Mouse (Mus musculus): ENCODE data around the gene Ltbp3. TPM values are rescaled to one million over a fixed set of nuclear protein-coding genes. Genes with fewer than 3 reads are reported as not detected.

The Ltbp3 gene
- polyA plus RNA-seq, 1 experiment from 2014 or later = 2.6 TPM

DNA sequence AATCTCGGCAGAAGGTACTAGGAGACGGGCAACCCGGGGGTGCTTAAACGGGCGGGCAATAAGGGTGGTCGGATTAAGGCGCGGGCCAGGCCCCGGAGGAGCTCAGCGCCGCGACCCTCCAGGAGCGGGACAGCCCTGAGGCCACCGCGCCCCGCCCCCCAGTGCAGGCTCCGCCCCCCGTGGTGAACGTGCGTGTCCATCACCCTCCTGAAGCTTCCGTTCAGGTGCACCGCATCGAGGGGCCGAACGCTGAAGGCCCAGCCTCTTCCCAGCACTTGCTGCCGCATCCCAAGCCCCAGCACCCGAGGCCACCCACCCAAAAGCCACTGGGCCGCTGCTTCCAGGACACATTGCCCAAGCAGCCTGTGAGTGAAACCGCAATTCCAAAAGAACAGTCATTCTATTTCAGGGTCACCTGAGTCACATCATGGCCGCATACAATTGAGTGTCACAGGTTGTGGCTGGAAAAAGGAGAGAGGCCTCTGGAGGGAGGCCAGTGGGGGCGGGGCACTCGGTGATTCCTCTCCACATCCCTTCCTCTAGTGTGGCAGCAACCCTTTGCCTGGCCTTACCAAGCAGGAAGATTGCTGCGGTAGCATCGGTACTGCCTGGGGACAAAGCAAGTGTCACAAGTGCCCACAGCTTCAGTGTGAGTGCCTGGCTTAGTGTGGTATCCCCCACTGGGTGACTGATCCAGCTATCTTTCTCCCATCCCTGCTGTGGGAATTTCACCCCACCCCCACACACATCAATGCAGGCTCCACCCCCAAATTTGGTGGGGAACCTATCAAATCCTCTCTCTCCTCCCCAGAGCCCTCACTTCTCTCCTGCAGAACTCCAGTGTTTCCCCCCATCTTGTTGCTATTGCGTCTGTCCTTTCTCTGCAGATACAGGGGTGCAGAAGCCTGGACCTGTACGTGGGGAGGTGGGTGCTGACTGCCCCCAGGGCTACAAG lies 5.3 kb downstream of the Ltbp3 start:
- peaks cover 58% of the 10 kb centered on the region for H3K4me1 ChIP-seq
- H3K27ac ChIP-seq = peak overlapping the region; percentile 78
- no peak for DNase-seq (ENCODE audit: extremely low spot score, low spot score)
- no peaks in the 10 kb centered on the region for H3K9me3 ChIP-seq
- WGBS = 4% methylated on average over 36 of the region's 36 CpGs
- peaks cover 100% of the 10 kb centered on the region for H3K27me3 ChIP-seq (ENCODE audit: poor library complexity, severe bottlenecking)
- no peaks in the 10 kb centered on the region for H3K36me3 ChIP-seq (replicated peaks)
- H3K4me3 ChIP-seq = peak overlapping the region; percentile 51

DNA sequence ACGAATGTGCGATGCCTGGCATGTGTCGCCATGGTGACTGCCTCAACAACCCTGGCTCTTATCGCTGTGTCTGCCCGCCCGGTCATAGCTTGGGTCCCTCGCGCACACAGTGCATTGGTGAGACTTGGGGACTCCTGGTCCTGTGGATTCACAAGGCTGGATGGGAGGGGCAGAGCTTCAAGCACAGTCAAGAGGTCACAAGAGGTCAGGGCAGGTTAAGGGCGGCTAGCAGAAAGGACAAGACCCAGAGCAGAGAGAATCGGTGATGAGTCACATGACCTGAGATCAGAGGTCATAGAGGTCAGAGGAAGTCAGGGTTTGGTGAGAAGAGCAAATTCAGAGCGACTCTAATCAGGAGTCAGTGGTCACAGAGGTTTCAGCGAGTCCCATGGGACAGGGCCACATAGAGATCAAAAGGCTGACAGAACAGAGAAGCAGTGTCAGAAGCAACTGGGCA lies 6.2 kb downstream of the Ltbp3 start:
- DNase-seq (ENCODE audit: extremely low spot score, low spot score) = no peak
- no peaks in the 10 kb centered on the region for H3K36me3 ChIP-seq (replicated peaks)
- 44% methylated on average over 12 of the region's 12 CpGs for WGBS
- no peaks in the 10 kb centered on the region for H3K9me3 ChIP-seq
- peaks cover 100% of the 10 kb centered on the region for H3K27me3 ChIP-seq (ENCODE audit: poor library complexity, severe bottlenecking)
- H3K27ac ChIP-seq = no peak overlapping the region
- peaks cover 58% of the 10 kb centered on the region for H3K4me1 ChIP-seq
- no peak overlapping the region for H3K4me3 ChIP-seq

DNA sequence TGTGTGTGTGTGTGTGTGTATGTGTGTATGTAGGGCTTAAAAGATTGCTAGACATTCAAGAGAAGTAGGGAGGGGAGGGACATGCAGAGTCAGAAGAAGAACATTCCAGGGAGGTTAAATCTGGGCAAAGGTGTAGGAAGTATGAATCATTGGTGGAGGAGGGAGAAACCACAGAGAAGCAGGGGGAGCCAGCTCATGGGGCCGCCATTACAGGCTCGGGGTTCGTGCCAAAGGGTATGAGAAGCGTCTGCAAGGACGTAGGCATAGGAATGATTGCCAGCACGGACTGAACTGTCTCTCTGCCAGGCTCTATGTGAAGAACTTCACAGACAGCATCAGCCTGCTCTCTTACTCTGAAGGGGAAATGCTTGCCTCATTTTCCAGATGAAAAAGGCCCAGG lies 8.8 kb downstream of the Ltbp3 start:
- Histone ChIP-seq H3K36me3 (replicated peaks) (no peaks in the 10 kb centered on the region), H3K9me3 (no peaks in the 10 kb centered on the region), H3K27ac (no peak overlapping the region), H3K4me1 (peaks cover 41% of the 10 kb centered on the region), H3K4me3 (no peak overlapping the region), H3K27me3 (ENCODE audit: poor library complexity, severe bottlenecking) (peaks cover 100% of the 10 kb centered on the region)
- 83% methylated on average over 6 of the region's 6 CpGs for WGBS
- DNase-seq (ENCODE audit: extremely low spot score, low spot score) = no peak

DNA sequence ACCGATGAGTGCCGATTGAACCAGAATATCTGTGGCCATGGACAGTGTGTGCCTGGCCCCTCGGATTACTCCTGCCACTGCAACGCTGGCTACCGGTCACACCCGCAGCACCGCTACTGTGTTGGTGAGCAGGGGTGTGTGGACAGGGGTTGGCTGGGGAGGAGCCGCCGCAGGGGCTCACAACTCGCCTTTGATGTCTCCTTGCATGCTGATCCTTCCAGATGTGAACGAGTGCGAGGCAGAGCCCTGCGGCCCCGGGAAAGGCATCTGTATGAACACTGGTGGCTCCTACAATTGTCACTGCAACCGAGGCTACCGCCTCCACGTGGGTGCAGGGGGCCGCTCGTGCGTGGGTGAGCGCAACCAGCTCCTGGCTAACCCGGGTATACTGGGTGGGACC lies 10.2 kb downstream of the Ltbp3 start:
- H3K9me3 ChIP-seq = no peaks in the 10 kb centered on the region
- peaks cover 100% of the 10 kb centered on the region for H3K27me3 ChIP-seq (ENCODE audit: poor library complexity, severe bottlenecking)
- H3K27ac ChIP-seq = no peak overlapping the region
- peak overlapping the region; percentile 31 for H3K4me3 ChIP-seq
- no peak for DNase-seq (ENCODE audit: extremely low spot score, low spot score)
- no peaks in the 10 kb centered on the region for H3K36me3 ChIP-seq (replicated peaks)
- 10% methylated on average over 22 of the region's 22 CpGs for WGBS
- H3K4me1 ChIP-seq = peaks cover 31% of the 10 kb centered on the region

DNA sequence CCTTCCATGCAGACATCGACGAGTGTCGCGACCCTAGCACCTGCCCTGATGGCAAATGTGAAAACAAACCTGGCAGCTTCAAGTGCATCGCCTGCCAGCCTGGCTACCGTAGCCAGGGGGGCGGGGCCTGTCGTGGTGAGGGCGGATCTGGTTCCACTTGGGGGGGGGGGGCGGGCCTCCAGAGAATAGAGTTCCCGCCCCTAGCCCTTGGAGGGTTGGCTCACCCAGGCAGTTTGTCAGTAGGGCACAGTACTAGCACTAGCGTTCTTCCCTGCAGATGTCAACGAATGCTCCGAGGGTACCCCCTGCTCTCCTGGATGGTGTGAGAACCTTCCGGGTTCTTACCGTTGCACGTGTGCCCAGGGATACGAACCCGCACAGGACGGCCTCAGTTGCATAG lies 11.0 kb downstream of the Ltbp3 start:
- Histone ChIP-seq H3K4me3 (peak overlapping the region; percentile 31), H3K27ac (no peak overlapping the region), H3K27me3 (ENCODE audit: poor library complexity, severe bottlenecking) (peaks cover 100% of the 10 kb centered on the region), H3K9me3 (no peaks in the 10 kb centered on the region), H3K4me1 (peaks cover 31% of the 10 kb centered on the region), H3K36me3 (replicated peaks) (no peaks in the 10 kb centered on the region)
- no peak for DNase-seq (ENCODE audit: extremely low spot score, low spot score)
- 6% methylated on average over 20 of the region's 20 CpGs for WGBS

DNA sequence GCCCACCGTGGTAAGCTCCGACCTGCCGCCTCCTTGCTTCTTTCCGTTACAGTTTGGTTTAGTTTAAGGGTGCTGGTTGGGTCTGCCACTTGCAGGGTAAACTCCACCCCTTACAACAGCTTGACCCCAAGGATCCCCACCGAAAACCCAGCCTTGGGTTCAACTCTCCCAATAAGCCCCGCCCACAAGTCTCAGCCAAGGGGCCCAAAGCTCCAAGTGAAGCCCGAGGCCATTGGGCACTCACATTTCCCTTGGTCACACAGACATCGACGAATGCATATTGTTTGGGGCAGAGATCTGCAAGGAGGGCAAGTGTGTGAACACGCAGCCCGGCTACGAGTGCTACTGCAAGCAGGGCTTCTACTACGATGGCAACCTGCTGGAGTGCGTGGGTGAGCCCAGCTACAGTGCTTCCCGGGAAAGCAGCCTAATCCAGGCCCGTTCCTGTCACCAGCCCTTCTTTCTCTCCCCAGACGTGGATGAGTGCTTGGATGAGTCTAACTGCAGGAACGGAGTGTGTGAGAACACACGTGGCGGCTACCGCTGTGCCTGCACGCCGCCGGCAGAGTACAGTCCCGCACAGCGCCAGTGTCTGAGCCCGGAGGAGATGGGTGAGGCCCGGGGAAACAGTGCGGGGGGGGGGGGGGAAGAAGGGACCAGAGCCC lies 15.7 kb downstream of the Ltbp3 start:
- Histone ChIP-seq H3K4me3 (peak overlapping the region; percentile 47), H3K36me3 (replicated peaks) (peaks cover 45% of the 10 kb centered on the region), H3K9me3 (no peaks in the 10 kb centered on the region), H3K4me1 (peaks cover 27% of the 10 kb centered on the region), H3K27me3 (ENCODE audit: poor library complexity, severe bottlenecking) (peaks cover 81% of the 10 kb centered on the region), H3K27ac (peak overlapping the region; percentile 42; the same call in 1 of the 2 replicates)
- WGBS = 5% methylated on average over 29 of the region's 29 CpGs
- DNase-seq (ENCODE audit: extremely low spot score, low spot score) = no peak

DNA sequence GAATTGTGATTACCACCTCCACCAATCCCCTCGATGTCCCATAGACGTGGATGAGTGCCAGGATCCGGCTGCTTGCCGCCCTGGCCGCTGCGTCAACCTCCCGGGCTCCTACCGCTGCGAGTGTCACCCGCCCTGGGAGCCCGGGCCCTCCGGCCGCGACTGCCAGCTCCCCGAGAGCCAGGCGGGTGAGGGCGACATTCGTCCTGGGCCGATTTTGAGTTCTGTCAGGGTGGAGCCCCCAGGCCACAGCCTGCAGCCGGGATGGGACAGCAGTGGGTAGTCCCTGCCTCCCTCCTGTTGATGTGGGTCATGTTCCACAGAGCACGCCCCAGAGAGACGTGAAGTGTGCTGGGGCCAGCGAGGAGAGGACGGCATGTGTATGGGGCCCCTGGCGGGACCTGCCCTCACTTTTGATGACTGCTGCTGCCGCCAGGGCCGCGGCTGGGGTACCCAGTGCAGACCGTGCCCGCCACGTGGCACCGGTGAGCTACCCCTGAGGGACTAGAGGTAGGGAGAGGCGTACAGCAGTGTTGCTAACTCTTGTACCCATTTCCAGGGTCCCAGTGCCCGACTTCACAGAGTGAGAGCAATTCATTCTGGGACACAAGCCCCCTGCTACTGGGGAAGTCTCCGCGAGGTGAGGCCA lies 16.4 kb downstream of the Ltbp3 start:
- Histone ChIP-seq H3K36me3 (replicated peaks) (peaks cover 52% of the 10 kb centered on the region), H3K9me3 (no peaks in the 10 kb centered on the region), H3K4me3 (peak overlapping the region; percentile 47), H3K4me1 (peaks cover 21% of the 10 kb centered on the region), H3K27me3 (ENCODE audit: poor library complexity, severe bottlenecking) (peaks cover 74% of the 10 kb centered on the region), H3K27ac (peak overlapping the region; percentile 42)
- DNase-seq (ENCODE audit: extremely low spot score, low spot score) = no peak
- WGBS = 12% methylated on average over 36 of the region's 36 CpGs

DNA sequence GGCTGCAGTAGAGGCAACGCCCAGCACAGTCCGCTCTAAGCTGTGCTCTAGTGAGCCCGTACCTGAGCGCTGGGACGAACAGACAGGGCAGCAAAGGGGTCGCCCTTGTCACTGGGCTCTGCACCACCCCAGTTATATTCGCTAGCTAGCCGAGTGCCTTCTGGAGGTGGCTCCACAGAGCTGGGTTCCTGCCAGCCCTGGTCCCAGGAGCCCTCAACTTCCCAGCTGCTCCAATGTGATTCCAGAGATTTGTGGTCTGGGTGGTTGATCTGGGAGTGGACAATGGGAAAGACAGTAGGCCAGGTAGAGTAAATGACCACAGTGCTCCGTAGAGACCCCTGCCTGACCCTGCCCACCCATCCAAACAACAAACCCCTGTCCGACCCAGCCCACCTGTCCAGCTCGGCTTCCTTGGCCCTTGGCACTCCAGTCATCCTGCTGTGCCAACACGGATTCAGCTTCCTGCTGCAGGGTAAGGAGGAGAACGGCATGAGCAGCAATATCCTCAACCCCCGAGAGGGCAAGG lies 18.2 kb downstream of the Ltbp3 start:
- Histone ChIP-seq H3K27me3 (ENCODE audit: poor library complexity, severe bottlenecking) (peaks cover 56% of the 10 kb centered on the region), H3K4me3 (0 out of 2 replicates have a peak overlapping the region, but pooled peaks have one; percentile 2), H3K27ac (no peak overlapping the region), H3K9me3 (no peaks in the 10 kb centered on the region), H3K36me3 (replicated peaks) (peaks cover 68% of the 10 kb centered on the region), H3K4me1 (peaks cover 21% of the 10 kb centered on the region)
- 94% methylated on average over 14 of the region's 14 CpGs for WGBS
- no peak for DNase-seq (ENCODE audit: extremely low spot score, low spot score)

DNA sequence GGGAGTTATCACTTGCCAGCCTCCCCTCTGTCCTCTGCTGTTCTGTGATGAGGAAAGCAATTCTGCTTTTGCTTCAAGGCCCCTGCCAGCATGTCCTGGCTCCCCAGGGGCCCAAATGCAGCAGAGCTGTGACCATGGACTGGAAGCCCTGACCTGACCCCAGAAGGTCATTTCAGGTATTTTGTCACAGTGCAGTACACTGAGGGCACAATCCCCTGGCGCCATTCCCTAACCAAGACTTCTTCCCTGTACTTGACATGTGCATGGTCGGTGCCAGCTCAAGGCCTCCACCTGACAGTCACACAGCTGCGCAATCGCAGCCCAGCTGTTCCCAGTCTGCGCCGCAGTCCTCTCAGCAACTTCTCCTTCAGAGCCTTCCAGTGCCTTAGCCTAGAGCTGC lies 22.5 kb downstream of the Ltbp3 start:
- H3K27me3 ChIP-seq (ENCODE audit: poor library complexity, severe bottlenecking) = peaks cover 14% of the 10 kb centered on the region
- H3K9me3 ChIP-seq = no peaks in the 10 kb centered on the region
- 92% methylated on average over 6 of the region's 6 CpGs for WGBS
- no peak overlapping the region for H3K4me3 ChIP-seq
- DNase-seq (ENCODE audit: extremely low spot score, low spot score) = no peak
- no peaks in the 10 kb centered on the region for H3K4me1 ChIP-seq
- H3K36me3 ChIP-seq (replicated peaks) = peaks cover 97% of the 10 kb centered on the region
- H3K27ac ChIP-seq = no peak overlapping the region

DNA sequence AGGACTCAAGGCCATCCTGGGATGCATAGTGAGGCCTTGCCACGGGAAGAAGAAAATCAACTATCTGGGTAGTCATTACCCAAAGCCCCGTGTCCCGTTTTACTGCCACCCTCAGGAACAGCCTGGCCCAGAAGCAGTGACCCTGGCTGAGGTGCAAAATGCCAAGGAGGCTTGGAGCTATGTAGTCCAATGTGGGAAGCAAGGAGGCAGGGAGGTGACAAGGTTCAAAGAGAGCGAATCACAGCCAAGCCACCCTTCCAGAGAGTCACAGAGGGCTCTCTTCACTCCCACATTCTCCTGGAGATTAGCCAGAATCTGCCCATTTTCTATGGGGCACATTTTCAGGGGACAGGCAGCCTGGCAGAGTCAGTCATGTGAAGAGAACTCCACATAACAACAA lies 26.6 kb downstream of the Ltbp3 start:
- Histone ChIP-seq H3K4me1 (peaks cover 24% of the 10 kb centered on the region), H3K9me3 (no peaks in the 10 kb centered on the region), H3K27ac (no peak overlapping the region), H3K27me3 (ENCODE audit: poor library complexity, severe bottlenecking) (no peaks in the 10 kb centered on the region), H3K4me3 (no peak overlapping the region), H3K36me3 (replicated peaks) (peaks cover 77% of the 10 kb centered on the region)
- WGBS = 89% methylated on average over 4 of the region's 4 CpGs
- no peak for DNase-seq (ENCODE audit: extremely low spot score, low spot score)

DNA sequence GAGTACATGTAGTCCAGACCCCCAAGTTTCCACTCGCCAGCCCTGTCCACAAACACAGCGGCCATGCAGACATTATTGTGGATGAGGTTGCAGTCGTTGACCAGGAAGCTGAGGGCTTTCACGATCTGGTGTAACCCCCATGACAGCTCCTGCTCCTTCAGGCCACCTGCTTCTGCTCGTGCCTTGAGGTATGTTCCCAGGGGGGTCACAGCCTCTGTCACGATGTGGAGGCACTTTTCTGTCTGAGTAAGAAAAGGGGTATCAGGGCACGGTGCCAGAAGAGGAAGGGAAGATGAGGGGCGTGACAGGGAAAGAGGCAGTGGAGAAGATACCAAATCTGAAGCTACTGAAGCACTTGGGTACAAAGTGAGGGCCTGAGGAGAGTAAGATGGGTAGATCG lies 29.6 kb downstream of the Ltbp3 start:
- 66% methylated on average over 9 of the region's 9 CpGs for WGBS
- H3K4me1 ChIP-seq = peaks cover 24% of the 10 kb centered on the region
- no peaks in the 10 kb centered on the region for H3K27me3 ChIP-seq (ENCODE audit: poor library complexity, severe bottlenecking)
- peak overlapping the region; percentile 93 for H3K27ac ChIP-seq
- H3K36me3 ChIP-seq (replicated peaks) = peaks cover 50% of the 10 kb centered on the region
- H3K9me3 ChIP-seq = no peaks in the 10 kb centered on the region
- H3K4me3 ChIP-seq = peak overlapping the region; percentile 83
- DNase-seq (ENCODE audit: extremely low spot score, low spot score) = no peak
